Mouse (Mus musculus) telencephalon, adult 2 months (tissue): ENCODE measurements at regions not wholly inside any gene's neighbourhood (a gene's known extent, or its start where the extent isn't known, plus 50 kb on each side); places are given as distances from the start of the nearest gene placed in this dataset.
A peak's percentile ranks its signal among the peaks of the same experiment; 100 is the strongest.

Experiments used
- DNase-seq: peaks from one replicate; pipeline ENCODE4 v3.0.0-alpha.2; 2011; ENCODE audit warnings: low read depth, low spot score

- DNase-seq = no peak
Observed at GRCm38 (mm10) chr5:132661266-132661665, 118.1 kb upstream of the Auts2 start.

- DNase-seq = no peak
Observed at GRCm38 (mm10) chr5:132660036-132660435, 116.9 kb upstream of the Auts2 start.

- DNase-seq = no peak
Observed at GRCm38 (mm10) chr5:132654382-132654781, 111.2 kb upstream of the Auts2 start.

- DNase-seq = no peak
Observed at GRCm38 (mm10) chr5:132653694-132654300, 110.7 kb upstream of the Auts2 start.

- no peak for DNase-seq
Observed at GRCm38 (mm10) chr5:132652201-132652600, 109.1 kb upstream of the Auts2 start.

GRCm38 (mm10) chr5:132649771-132650170 is 106.6 kb upstream of the Auts2 start:
- peak; percentile 48 for DNase-seq

GRCm38 (mm10) chr5:132648751-132649150 is 105.6 kb upstream of the Auts2 start:
- DNase-seq = no peak

- DNase-seq = no peak
Observed at GRCm38 (mm10) chr5:132644646-132645172, 101.6 kb upstream of the Auts2 start.

- DNase-seq = no peak
Observed at GRCm38 (mm10) chr5:132643270-132643669, 100.1 kb upstream of the Auts2 start.

- no peak for DNase-seq
Observed at GRCm38 (mm10) chr5:132633198-132633884, 90.2 kb upstream of the Auts2 start.

- DNase-seq = no peak
Observed at GRCm38 (mm10) chr5:132621751-132622150, 78.6 kb upstream of the Auts2 start.

GRCm38 (mm10) chr5:132617241-132617640 is 74.1 kb upstream of the Auts2 start:
- no peak for DNase-seq

- no peak for DNase-seq
Observed at GRCm38 (mm10) chr5:132609251-132609650, 66.1 kb upstream of the Auts2 start.

GRCm38 (mm10) chr5:132606216-132606615 is 63.1 kb upstream of the Auts2 start:
- peak; percentile 57 for DNase-seq

GRCm38 (mm10) chr5:132594796-132595195 is 51.7 kb upstream of the Auts2 start:
- no peak for DNase-seq
